Mouse (Mus musculus): ENCODE results near the gene Ift80. TPM values are rescaled to one million over a fixed set of nuclear protein-coding genes. Genes with fewer than 3 reads are reported as not detected.
"Not testable (repeated sequence)": the region's sequence is repeated elsewhere in the genome, so short reads cannot be mapped to it uniquely, and the experiment has no call there.

Gene Ift80
- total RNA-seq, 2 experiments from 2014 or later, result 22.4 to 29.5 TPM

- DNase-seq (ENCODE audit: low spot score in 2 of 2), result no peak
These were observed 1.6 kb downstream of the Ift80 start for GRCm38 (mm10) chr3:69002781-69003180.

GRCm38 (mm10) chr3:68986550-68986949, 17.8 kb downstream of the Ift80 start:
- no peak for DNase-seq (ENCODE audit: low spot score in 2 of 2)

GRCm38 (mm10) chr3:68980898-68981297, 23.5 kb downstream of the Ift80 start:
- no peak for DNase-seq (ENCODE audit: low spot score in 2 of 2)

- DNase-seq (ENCODE audit: low spot score in 2 of 2), result no peak
These were observed 25.2 kb downstream of the Ift80 start for GRCm38 (mm10) chr3:68979187-68979586.

GRCm38 (mm10) chr3:68977696-68978095, 26.7 kb downstream of the Ift80 start:
- no peak for DNase-seq (ENCODE audit: low spot score in 2 of 2)

GRCm38 (mm10) chr3:68975533-68976490, 28.6 kb downstream of the Ift80 start:
- no peak for DNase-seq (ENCODE audit: low spot score in 2 of 2)

- DNase-seq (ENCODE audit: low spot score in 2 of 2), result no peak
These were observed 29.5 kb downstream of the Ift80 start for GRCm38 (mm10) chr3:68974639-68975532.

GRCm38 (mm10) chr3:68973574-68973973, 30.8 kb downstream of the Ift80 start:
- no peak for DNase-seq (ENCODE audit: low spot score in 2 of 2)

- no peak for DNase-seq (ENCODE audit: low spot score in 2 of 2)
These were observed 35.2 kb downstream of the Ift80 start for GRCm38 (mm10) chr3:68969091-68969590.

- DNase-seq (ENCODE audit: low spot score in 2 of 2), result no peak
These were observed 37.0 kb downstream of the Ift80 start for GRCm38 (mm10) chr3:68967404-68967803.

- no peak for DNase-seq (ENCODE audit: low spot score in 2 of 2)
These were observed 37.7 kb downstream of the Ift80 start for GRCm38 (mm10) chr3:68966527-68967285.

- DNase-seq (ENCODE audit: low spot score in 2 of 2), result no peak
These were observed 39.7 kb downstream of the Ift80 start for GRCm38 (mm10) chr3:68964682-68965081.

- no peak for DNase-seq (ENCODE audit: low spot score in 2 of 2)
These were observed 47.0 kb downstream of the Ift80 start for GRCm38 (mm10) chr3:68957413-68957812.

- DNase-seq (ENCODE audit: low spot score in 2 of 2), result no peak
These were observed 47.9 kb downstream of the Ift80 start for GRCm38 (mm10) chr3:68956454-68956853.

GRCm38 (mm10) chr3:68954487-68954886, 49.9 kb downstream of the Ift80 start:
- DNase-seq (ENCODE audit: low spot score in 2 of 2), result no peak

- no peak for DNase-seq (ENCODE audit: low spot score in 2 of 2)
These were observed 51.7 kb downstream of the Ift80 start for GRCm38 (mm10) chr3:68952707-68953106.

- DNase-seq (ENCODE audit: low spot score in 2 of 2), result not testable (repeated sequence)
These were observed 52.4 kb downstream of the Ift80 start for GRCm38 (mm10) chr3:68951971-68952370.

- no peak for DNase-seq (ENCODE audit: low spot score in 2 of 2)
These were observed 55.0 kb downstream of the Ift80 start for GRCm38 (mm10) chr3:68949381-68949780.

- no peak for DNase-seq (ENCODE audit: low spot score in 2 of 2)
These were observed 55.5 kb downstream of the Ift80 start for GRCm38 (mm10) chr3:68948918-68949317.

GRCm38 (mm10) chr3:68941867-68942266, 62.5 kb downstream of the Ift80 start:
- DNase-seq (ENCODE audit: low spot score in 2 of 2), result no peak

GRCm38 (mm10) chr3:68940311-68940710, 64.1 kb downstream of the Ift80 start:
- no peak for DNase-seq (ENCODE audit: low spot score in 2 of 2)
